Mouse (Mus musculus) heart, embryonic 15.5 days (tissue): ENCODE data around the gene Tas2r129. TPM values are rescaled to one million over a fixed set of nuclear protein-coding genes. Genes with fewer than 3 reads are reported as not detected.
"Not testable (repeated sequence)": the region's sequence is repeated elsewhere in the genome, so short reads cannot be mapped to it uniquely, and the experiment has no call there.

ENCODE experiments used
- ATAC-seq: fragments of 200-750 bp; cut with Nextera tagmentation; replicated peaks from 2 replicates; pipeline ENCODE4 v1.8.0; 2017; ENCODE audit warnings: low read depth, moderate TSS enrichment; ENCODE audit not compliant: insufficient number of reproducible peaks, insufficient read depth, low FRiP score
- H3K27ac ChIP-seq: fragments of 300-500 bp; sonication (generic); 2 replicates; pipeline ENCODE4 v1.5.1; 2015; ENCODE audit warnings: mild to moderate bottlenecking, inconsistent platforms
- H3K27me3 ChIP-seq: fragments of 300-500 bp; sonication (generic); 2 replicates; pipeline ENCODE4 v1.6.1; 2015; ENCODE audit warnings: inconsistent platforms
- H3K36me3 ChIP-seq: fragments of 300-500 bp; sonication (generic); 2 replicates; pipeline ENCODE4 v1.6.1; 2015; ENCODE audit warnings: mild to moderate bottlenecking, inconsistent platforms
- H3K4me1 ChIP-seq: fragments of 300-500 bp; sonication (generic); replicated peaks from 2 replicates; pipeline ENCODE4 v1.6.1; 2015; ENCODE audit warnings: inconsistent platforms
- H3K4me2 ChIP-seq: fragments of 300-500 bp; sonication (generic); 2 replicates; pipeline ENCODE4 v1.6.1; 2015; ENCODE audit warnings: inconsistent platforms, mild to moderate bottlenecking, moderate library complexity
- H3K4me3 ChIP-seq: fragments of 300-500 bp; sonication (generic); 2 replicates; pipeline ENCODE4 v1.5.1; 2015; ENCODE audit warnings: mild to moderate bottlenecking, inconsistent platforms
- H3K9ac ChIP-seq: fragments of 300-500 bp; sonication (generic); 2 replicates; pipeline ENCODE4 v1.6.1; 2015; ENCODE audit warnings: mild to moderate bottlenecking, inconsistent platforms
- H3K9me3 ChIP-seq: fragments of 300-500 bp; sonication (generic); replicated peaks from 2 replicates; pipeline ENCODE4 v1.6.1; 2016; ENCODE audit warnings: inconsistent platforms
- WGBS: fragments of 180-500 bp; shearing (Covaris S2); methylation state at CpG from one replicate; pipeline ENCODE4 v1.1.7; 2015; ENCODE audit warnings: mixed read lengths; 5-methylcytosine and 5-hydroxymethylcytosine counted together
- polyA plus RNA-seq: library from polyadenylated mRNA; unstranded; fragments of >200 nt; fragmentation: Nextera tagmentation; extraction: Ambion mirVana; gene quantifications from 2 replicates; pipeline ENCODE4 v1.2.1, GENCODE M21; 2015

Tas2r129 gene
- not detected in 2 replicates for polyA plus RNA-seq

- Histone ChIP-seq H3K4me3 (no peak within 1 kb of the TSS), H3K4me2 (no peak within 1 kb of the TSS), H3K27me3 (no peaks in the 10 kb centered on the region), H3K36me3 (no peaks in the 10 kb centered on the region), H3K4me1 (no peaks in the 10 kb centered on the region), H3K9me3 (no peaks in the 10 kb centered on the region), H3K9ac (no peak within 1 kb of the TSS), H3K27ac (no peak within 1 kb of the TSS)
- ATAC-seq: no peak
- WGBS: 62% methylated on average over 2 of the region's 2 CpGs
These were observed at the start of gene Tas2r129 for GRCm38 (mm10) chr6:132950802-132951201. TSS of gene Tas2r129 (plus strand) at chr6:132951102.

GRCm38 (mm10) chr6:132909351-132909750 is 41.6 kb upstream of the Tas2r129 start, which contains the start of gene Tas2r125:
TSS of gene Tas2r125 (plus strand) at chr6:132909651.
- no peaks in the 10 kb centered on the region for H3K4me1 ChIP-seq
- no peaks in the 10 kb centered on the region for H3K27me3 ChIP-seq
- H3K9ac ChIP-seq: no peak within 1 kb of the TSS
- ATAC-seq: no peak
- H3K36me3 ChIP-seq: no peaks in the 10 kb centered on the region
- WGBS: 75% methylated on average over 3 of the region's 3 CpGs
- no peak within 1 kb of the TSS for H3K4me2 ChIP-seq
- H3K9me3 ChIP-seq: no peaks in the 10 kb centered on the region
- no peak within 1 kb of the TSS for H3K27ac ChIP-seq
- no peak within 1 kb of the TSS for H3K4me3 ChIP-seq

GRCm38 (mm10) chr6:132941376-132941775 is 9.5 kb upstream of the Tas2r129 start:
- not testable (repeated sequence) for ATAC-seq, H3K36me3 ChIP-seq, H3K9me3 ChIP-seq, H3K27me3 ChIP-seq, H3K9ac ChIP-seq, H3K27ac ChIP-seq, H3K4me2 ChIP-seq, H3K4me3 ChIP-seq, H3K4me1 ChIP-seq

GRCm38 (mm10) chr6:132957819-132958218 is 6.9 kb downstream of the Tas2r129 start, which contains the start of gene Tas2r131:
TSS of gene Tas2r131 (minus strand) at chr6:132957919.
- no peaks in the 10 kb centered on the region for H3K4me1 ChIP-seq
- ATAC-seq: no peak

GRCm38 (mm10) chr6:132980865-132981264 is 30.0 kb downstream of the Tas2r129 start, which contains the start of gene Tas2r109:
TSS of gene Tas2r109 (minus strand) at chr6:132980965.
- 80% methylated on average over 2 of the region's 2 CpGs for WGBS
- no peak within 1 kb of the TSS for H3K4me2 ChIP-seq
- no peak for ATAC-seq
- no peak within 1 kb of the TSS for H3K9ac ChIP-seq
- no peaks in the 10 kb centered on the region for H3K4me1 ChIP-seq
- H3K36me3 ChIP-seq: no peaks in the 10 kb centered on the region
- H3K4me3 ChIP-seq: no peak within 1 kb of the TSS
- no peaks in the 10 kb centered on the region for H3K27me3 ChIP-seq
- no peaks in the 10 kb centered on the region for H3K9me3 ChIP-seq
- no peak within 1 kb of the TSS for H3K27ac ChIP-seq

More at GRCm38 (mm10) chr6:132957819-132958218, 6.9 kb downstream of the Tas2r129 start, which contains the start of gene Tas2r131:
- Histone ChIP-seq H3K36me3 (no peaks in the 10 kb centered on the region), H3K9ac (no peak within 1 kb of the TSS), H3K4me3 (no peak within 1 kb of the TSS), H3K27me3 (no peaks in the 10 kb centered on the region), H3K4me2 (no peak within 1 kb of the TSS), H3K9me3 (no peaks in the 10 kb centered on the region), H3K27ac (no peak within 1 kb of the TSS)
- WGBS: 48% methylated on average over 1 of the region's 1 CpGs

Other genes starting within 250 kb of the Tas2r129 start
- not detected in 2 replicates for gene Tas2r122, start 239.2 kb upstream of the Tas2r129 start, polyA plus RNA-seq
- gene Tas2r115, start 213.1 kb upstream of the Tas2r129 start, polyA plus RNA-seq: not detected in 2 replicates
- not detected in 2 replicates for gene Tas2r124, start 196.4 kb upstream of the Tas2r129 start, polyA plus RNA-seq
- not detected in 2 replicates for gene Tas2r102, start 189.0 kb upstream of the Tas2r129 start, polyA plus RNA-seq
- gene Tas2r136, start 172.9 kb upstream of the Tas2r129 start, polyA plus RNA-seq: not detected in 2 replicates
- gene Tas2r117, start 148.3 kb upstream of the Tas2r129 start, polyA plus RNA-seq: not detected in 2 replicates
- not detected in 2 replicates for gene Tas2r123, start 104.0 kb upstream of the Tas2r129 start, polyA plus RNA-seq
- not detected in 2 replicates for gene Tas2r116, start 95.7 kb upstream of the Tas2r129 start, polyA plus RNA-seq
- gene Tas2r110, start 83.1 kb upstream of the Tas2r129 start, polyA plus RNA-seq: not detected in 2 replicates
- gene Tas2r113, start 58.1 kb upstream of the Tas2r129 start, polyA plus RNA-seq: not detected in 2 replicates
- not detected in 2 replicates for gene Tas2r125, start 41.5 kb upstream of the Tas2r129 start, polyA plus RNA-seq
- not detected in 2 replicates for gene Tas2r131, start 6.8 kb downstream of the Tas2r129 start, polyA plus RNA-seq
- gene Tas2r109, start 29.9 kb downstream of the Tas2r129 start, polyA plus RNA-seq: not detected in 2 replicates
- not detected in 2 replicates for gene Tas2r103, start 86.0 kb downstream of the Tas2r129 start, polyA plus RNA-seq
- not detected in 2 replicates for gene Tas2r140, start 104.7 kb downstream of the Tas2r129 start, polyA plus RNA-seq
- 56.1 and 69.9 TPM in 2 replicates for gene Smim10l1, start 153.8 kb downstream of the Tas2r129 start, polyA plus RNA-seq